ENCODE assay signal across 1 mouse cellular context in genomic region chr14:20639918-20640619, GRCm38 (mm10).
A peak's percentile ranks its signal among the peaks of the same experiment; 100 is the strongest.
TF ChIP-seq lines count a peak whose summit lies in the region.

No protein-coding gene starts in this region.

TF ChIP-seq in MEL, 35 proteins besides CTCF, POLR2A, EP300 and RAD21:
- TF ChIP-seq MYC (IDR thresholded peaks at IDR 0.05; ENCODE audit: low read depth, low read length): 0 out of 2 replicates have a peak, but pooled peaks have one; percentile 52
- no peak; the same call in 1 of the 2 replicates for TF ChIP-seq NELFE (IDR thresholded peaks at IDR 0.05; ENCODE audit: low read depth, low read length)
- peak; percentile 53; the same call in 1 of the 2 replicates for TF ChIP-seq MAZ (IDR thresholded peaks at IDR 0.05; ENCODE audit: low read depth, low read length)
- TF ChIP-seq ETS1 (IDR thresholded peaks at IDR 0.05; ENCODE audit: low read depth, low read length): no peak
- TF ChIP-seq MXI1 (IDR thresholded peaks at IDR 0.05; ENCODE audit: low read depth, low read length): peak; percentile 64
- TF ChIP-seq ZKSCAN1 (IDR thresholded peaks at IDR 0.05; ENCODE audit: low read depth, low read length): no peak
- peak; percentile 58 for TF ChIP-seq SIN3A (IDR thresholded peaks at IDR 0.05; ENCODE audit: low read length)
- TF ChIP-seq MAX (IDR thresholded peaks at IDR 0.05; ENCODE audit: low read length): peak; percentile 27; the same call in 1 of the 2 replicates
